Mouse (Mus musculus) right cerebral cortex, postnatal 14 days (tissue): Measurements from ENCODE around the gene Rsbn1l.

Source experiments
- DNase-seq: peaks from one replicate; pipeline ENCODE4 v3.0.0; 2022

Rsbn1l gene

GRCm38 (mm10) chr5:20897446-20898167 lies 58.6 kb downstream of the Rsbn1l start:
- no peak for DNase-seq

DNA sequence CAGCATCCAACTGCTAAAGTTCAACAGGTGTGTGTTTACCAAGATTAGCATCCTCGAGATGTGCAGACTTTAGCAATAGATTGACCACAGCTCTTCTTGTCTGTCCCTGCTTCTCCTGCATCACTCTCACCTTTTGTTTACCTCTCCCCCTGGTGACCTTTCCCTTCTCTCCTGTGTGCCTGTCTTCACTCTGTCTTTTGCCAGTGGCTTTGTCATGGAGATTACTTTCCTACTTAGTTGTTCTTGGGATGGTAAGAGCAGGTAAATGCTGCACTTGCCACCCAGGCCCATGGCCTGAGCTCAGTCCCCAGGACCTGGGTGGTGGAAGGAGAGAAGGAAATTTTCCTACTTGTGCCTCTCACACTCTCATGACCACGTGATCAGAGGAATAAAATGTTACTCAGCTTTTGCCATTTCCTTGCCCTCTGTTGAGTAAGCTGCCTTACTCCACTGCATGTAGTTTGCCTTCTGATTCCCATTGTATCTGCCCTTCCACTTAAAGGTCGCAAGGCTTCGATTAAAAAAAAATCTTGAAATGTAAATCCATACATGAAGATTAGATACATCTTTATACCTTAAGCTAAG lies 72.1 kb downstream of the Rsbn1l start:
- no peak for DNase-seq

DNA sequence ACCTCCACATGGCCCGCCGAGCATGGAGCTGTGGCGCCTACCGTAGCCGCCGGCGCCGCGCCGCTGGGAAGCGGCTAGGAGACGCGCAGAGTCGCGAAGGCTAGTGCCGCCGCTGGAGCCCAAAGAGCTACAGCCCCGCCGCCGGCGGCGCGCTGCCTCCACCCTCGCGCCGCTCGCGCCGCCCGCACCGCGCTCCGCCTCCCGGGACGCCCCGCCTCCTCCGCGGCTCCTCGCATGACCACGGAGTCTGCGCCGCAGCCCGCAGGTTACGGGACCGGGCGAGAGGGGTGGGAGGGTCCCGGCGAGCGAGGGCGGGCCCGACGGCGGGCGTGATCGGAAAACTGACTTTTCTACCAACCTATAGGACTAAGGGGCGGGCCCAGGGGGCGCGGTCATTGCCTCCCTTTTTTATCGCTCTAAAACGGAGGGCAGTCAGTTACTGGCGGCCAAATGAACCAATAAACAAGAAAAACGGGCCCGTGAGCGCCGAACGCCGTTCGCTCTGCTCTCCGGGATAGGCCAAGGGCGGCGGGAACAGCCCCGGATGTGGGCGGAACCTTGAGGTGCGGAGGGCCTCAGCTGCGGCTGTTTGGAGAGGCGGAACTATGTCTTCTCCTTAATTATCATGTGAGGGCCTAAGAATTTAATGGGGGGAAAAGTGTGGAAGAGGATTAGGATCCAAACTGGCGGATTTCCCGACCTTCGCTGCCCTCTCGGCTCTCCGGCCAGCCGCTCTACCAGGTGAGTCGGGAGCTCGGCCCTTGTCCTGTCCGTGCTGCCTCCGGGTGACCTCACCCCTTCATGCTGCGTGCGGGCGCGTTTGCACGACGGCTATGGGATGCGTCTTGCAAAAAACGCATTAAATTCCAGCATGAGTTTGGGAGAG lies 74.0 kb downstream of the Rsbn1l start, which contains the start of the genes Phtf2 and Tmem60:
Gene Phtf2, minus strand, starts transcription at position 210 of the 886 bp plus-strand sequence.
Gene Tmem60, plus strand, starts transcription at position 277 of the 886 bp plus-strand sequence.
- peak; percentile 98 for DNase-seq

DNA sequence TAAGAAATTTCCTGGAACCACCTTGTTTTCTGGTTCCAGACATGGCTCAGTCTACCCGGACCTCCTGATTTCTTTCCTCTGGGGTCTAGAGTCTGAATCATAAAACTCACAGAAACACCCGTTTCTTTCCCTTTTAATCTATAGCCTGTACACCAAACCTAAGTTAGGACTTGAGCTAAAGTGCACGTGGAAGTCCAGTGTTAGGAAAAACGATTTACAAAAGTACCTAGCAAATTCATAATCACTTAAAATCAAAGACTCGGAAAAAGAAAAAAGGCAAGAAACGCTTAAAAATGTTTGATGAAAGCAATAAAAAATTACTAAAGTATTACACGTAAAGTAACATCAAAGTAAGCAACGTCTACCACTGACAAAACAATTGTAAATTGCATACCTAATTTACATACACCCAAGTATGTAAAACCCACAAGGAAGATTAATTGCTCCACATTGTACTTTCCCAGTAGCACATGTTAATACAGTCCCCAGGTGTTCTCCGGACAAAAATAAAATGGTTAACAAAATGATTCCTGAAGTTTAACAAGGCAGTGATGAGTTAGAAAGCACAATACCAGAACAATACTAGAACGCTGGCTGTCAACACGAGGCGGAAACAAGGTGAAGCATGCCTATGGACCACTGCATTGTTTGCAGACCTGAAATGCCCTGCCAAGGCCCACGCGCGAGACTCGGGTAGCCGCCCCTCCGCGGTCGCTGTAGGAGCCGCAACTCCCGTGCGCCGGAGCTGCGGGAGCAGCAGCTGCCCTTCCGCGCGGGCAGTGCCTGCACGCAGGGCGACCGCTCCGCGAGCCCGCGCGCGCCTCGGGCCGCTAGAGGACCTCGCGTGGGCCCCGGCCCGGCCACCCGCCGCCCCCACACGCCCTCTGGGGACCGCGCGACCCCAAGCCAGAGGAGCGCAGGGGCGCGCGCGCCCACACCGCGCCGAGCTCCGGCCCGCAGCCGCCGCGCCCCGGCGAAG lies 75.1 kb downstream of the Rsbn1l start:
- peak; percentile 66 for DNase-seq

DNA sequence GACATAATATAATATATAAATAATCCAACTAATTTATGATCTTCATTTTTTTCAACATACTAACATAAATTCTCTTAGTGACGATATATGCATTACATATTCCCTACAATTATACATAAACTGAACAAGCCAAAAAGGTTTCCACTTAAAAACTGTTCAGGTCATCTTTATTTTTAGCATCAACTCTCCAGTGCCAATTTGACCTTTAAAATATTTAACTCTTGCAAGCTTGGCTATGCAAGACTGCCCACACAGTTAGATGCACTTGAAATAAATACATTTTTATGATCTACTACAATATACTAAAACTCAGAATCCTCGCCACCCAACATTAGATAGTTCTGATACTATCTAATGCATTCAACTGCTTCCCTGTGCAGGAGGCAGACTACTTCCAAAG lies 75.8 kb downstream of the Rsbn1l start:
- no peak for DNase-seq

DNA sequence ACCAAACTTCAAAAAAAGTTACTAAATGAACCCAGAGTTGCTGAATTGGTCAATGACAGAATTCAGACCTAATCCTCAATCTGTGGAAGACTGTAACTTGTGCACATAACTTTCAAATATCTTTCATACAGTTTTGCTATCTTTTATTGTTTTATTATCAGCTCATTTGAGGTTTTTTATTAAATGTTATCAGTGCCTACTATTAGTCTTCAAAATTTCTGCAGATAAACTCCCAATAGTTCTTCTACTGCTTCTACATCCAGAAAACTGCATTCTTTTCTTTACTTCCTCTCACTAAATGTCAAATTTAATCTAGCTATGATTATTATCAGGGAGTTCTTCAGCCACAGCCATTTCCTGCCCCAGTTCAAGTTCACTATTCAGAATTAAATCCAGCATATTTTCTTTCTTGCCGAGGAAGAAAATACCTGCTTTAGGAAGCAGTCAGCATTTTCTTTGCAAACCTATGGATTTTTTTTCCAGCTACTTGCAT lies 79.2 kb downstream of the Rsbn1l start:
- no peak for DNase-seq

DNA sequence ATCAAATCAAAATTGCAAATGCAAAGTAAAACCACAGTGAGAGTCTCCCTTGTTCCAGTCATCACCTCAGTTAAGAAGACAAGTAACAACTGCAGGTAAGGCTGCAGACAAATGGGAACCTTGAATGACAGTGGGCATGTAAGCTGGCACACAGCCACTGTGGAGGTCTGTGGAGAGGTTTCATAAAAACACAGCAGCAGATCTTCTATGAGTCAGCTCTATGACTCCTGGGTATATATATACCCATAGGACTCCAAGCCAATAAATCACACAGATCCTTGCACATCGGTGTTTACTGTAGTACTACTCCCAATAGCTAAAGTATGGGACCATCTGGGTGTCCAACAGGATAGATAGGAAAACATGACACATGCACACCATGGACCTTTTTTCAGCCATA lies 83.1 kb downstream of the Rsbn1l start:
- no peak for DNase-seq

DNA sequence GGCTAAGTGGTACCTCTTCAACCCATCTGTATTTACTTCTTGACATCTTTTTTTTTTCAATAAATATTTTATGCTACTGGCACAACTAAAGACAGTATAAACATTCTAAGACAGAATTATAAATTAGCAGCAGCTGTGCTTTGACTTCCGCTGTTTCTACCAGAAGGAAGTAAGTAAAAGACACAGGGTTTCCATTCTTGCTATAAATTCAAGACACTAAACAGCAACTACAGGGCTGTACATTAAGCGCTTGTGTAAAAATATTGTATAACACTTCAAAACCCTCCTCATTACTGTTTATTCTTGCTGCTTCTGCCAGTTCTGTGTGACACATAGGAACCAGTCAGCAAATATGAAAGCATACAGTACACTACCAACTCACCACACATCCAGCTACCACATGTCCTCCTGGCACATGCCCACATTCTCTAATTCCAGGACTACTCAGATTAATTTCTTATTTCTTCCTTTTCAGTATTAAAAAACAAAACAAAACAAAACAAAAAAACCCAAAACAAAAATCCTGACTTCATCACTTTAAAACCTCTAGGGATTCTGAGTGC lies 90.9 kb downstream of the Rsbn1l start:
- DNase-seq, result no peak

- DNase-seq, result no peak
Observed at GRCm38 (mm10) chr5:20864216-20864969, 91.8 kb downstream of the Rsbn1l start.

GRCm38 (mm10) chr5:20861901-20862300 lies 94.3 kb downstream of the Rsbn1l start:
- no peak for DNase-seq

- no peak for DNase-seq
Observed at GRCm38 (mm10) chr5:20860565-20860964, 95.6 kb downstream of the Rsbn1l start.

DNA sequence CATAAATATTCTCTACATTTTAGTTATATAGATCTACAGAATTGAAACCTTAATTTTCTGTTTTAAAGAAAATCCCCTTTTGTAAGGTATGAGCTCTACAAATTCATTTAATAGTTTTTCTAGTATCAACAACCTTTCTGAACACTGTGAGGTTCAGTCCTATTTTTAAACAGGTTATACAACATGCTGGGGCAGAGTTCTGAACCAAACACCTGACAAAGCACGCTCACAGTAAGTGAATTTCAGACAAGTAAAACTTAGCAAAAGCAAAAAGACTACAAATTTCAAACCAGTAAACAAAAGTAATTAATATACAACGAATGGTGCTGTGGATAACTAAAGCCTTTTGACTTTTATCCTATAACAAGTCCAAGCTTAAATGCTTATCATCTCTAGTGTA lies 97.8 kb downstream of the Rsbn1l start:
- no peak for DNase-seq

DNA sequence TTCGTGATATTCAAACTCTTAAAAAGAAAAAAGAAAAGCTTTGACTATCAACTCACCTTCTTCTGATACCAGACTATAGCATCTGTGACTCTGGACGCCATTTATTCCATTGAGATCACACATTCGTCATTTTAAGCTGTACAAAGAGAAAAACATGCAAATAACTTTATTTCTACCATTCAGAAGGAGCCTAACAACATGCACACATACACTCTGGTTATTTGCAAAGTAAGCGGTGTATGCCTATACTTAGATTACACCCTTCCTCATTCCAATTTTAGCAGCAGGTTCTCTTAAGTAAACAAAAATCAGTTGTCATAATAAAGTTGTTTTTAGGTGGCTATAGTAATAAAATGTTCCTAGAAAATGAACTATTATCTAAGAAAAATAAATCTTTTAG lies 101.1 kb downstream of the Rsbn1l start:
- DNase-seq, result no peak

DNA sequence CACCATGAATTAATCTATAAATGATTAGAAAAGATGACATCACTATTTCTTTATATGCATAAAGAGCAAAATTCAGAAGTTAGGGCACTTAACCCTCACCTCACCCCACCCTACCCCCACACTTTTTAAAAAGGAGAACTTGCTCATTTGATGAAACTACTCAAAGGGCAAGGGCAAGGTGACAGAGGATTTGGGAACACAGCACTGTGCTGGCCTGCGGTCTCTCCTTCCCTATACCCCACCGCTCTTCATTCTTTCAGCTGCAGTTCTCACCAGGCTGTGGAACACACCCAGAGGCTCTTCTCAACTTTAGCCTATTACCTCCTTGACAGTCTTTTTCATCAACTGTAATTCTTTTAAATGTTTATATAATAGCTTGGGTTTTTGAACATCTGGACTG lies 109.2 kb downstream of the Rsbn1l start:
- DNase-seq, result no peak

DNA sequence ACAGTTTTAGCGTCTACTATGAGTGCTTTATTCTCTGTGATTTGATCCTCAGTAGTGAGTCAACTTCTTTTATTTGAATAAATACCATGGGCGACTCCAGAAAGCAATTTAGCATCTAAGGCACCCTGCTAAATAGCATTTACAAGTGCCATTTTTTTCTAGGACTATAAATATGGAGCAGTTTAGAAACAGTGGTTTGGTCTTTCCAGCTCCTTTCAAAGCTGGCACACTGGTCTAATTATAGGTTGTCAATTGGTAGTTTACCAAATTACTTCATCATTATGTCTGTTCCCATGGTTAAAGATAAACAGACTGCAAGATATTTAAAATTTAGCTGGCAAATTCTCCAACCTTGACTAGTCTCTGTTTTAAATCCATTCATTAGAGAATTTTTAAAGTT lies 112.4 kb downstream of the Rsbn1l start:
- no peak for DNase-seq

DNA sequence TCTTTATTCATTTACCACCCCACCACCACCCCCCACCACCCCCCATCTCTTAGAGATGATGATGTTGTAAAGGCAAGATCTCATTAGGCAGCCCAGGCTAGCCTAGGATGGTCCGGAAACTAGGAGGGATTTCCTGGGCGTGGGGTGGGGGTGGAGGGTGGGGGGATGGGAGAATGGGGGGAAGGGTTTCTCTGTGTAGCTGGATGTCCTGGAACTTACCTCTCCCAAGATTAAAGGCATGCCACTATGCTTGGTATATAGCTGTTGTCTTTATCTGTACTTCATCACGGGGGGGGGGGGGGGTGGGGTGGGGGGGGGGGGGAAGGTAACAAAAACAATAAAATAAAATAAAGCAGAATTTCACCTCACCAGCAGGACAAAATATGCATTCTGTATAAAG lies 112.8 kb downstream of the Rsbn1l start:
- no peak for DNase-seq
